Mouse (Mus musculus): ENCODE data around the gene Alox15.

The Alox15 gene

GRCm38 (mm10) chr11:70308296-70308695 lies 43.5 kb downstream of the Alox15 start:
- DNase-seq (ENCODE audit: low read depth), result no peak

- DNase-seq (ENCODE audit: low read depth), result no peak
Measured at GRCm38 (mm10) chr11:70306159-70306558, 45.7 kb downstream of the Alox15 start.

- DNase-seq (ENCODE audit: low read depth), result no peak
Measured at GRCm38 (mm10) chr11:70302293-70302692, 49.5 kb downstream of the Alox15 start.

- DNase-seq (ENCODE audit: low read depth), result no peak
Measured at GRCm38 (mm10) chr11:70297836-70298454, 53.9 kb downstream of the Alox15 start.

GRCm38 (mm10) chr11:70297405-70297804 lies 54.4 kb downstream of the Alox15 start:
- no peak for DNase-seq (ENCODE audit: low read depth)

All from fibroblast of lung, adult 2 months (primary cell).